Mouse (Mus musculus): ENCODE measurements around the gene Syne2. TPM values are rescaled to one million over a fixed set of nuclear protein-coding genes. Genes with fewer than 3 reads are reported as not detected.

Syne2 gene
- total RNA-seq, 1 experiment: 15.0 TPM

GRCm38 (mm10) chr12:76070386-76070785 lies 252.5 kb downstream of the Syne2 start:
- Histone ChIP-seq H3K9ac (ENCODE audit: insufficient read depth, low read depth, low read length, poor library complexity, severe bottlenecking) (no peak overlapping the region), H3K4me1 (ENCODE audit: control insufficient read depth in 2 of 2, insufficient read depth in 2 of 2, low read length in 2 of 2, poor library complexity in 1 of 2) (peaks cover 11 to 12% of the 10 kb centered on the region in 2 experiments; a peak in 2 of 4 replicates), H3K27ac (ENCODE audit: insufficient read depth, low read depth, low read length, poor library complexity, severe bottlenecking) (no peak overlapping the region), H3K9me3 (ENCODE audit: control insufficient read depth, insufficient read depth, low read depth, low read length) (no peaks in the 10 kb centered on the region), H3K36me3 (ENCODE audit: control insufficient read depth, insufficient read depth, low read length, poor library complexity, severe bottlenecking) (no peaks in the 10 kb centered on the region), H3K4me3 (ENCODE audit: insufficient read depth in 1 of 2, low read depth in 1 of 2, low read length in 2 of 2, poor library complexity in 1 of 2, severe bottlenecking in 1 of 2) (no peak overlapping the region)
- in situ Hi-C loops (cut with MboI; ENCODE audit: low sequenced_read_pairs in 2 of 2, unreplicated experiment in 2 of 2): no loop called here
- TF ChIP-seq HCFC1 (IDR thresholded peaks at IDR 0.05; ENCODE audit: borderline replicate concordance, insufficient read depth, low read length): no peak
- no peak for TF ChIP-seq CHD2 (IDR thresholded peaks at IDR 0.05; ENCODE audit: low read depth, low read length)
- no peak for TF ChIP-seq ZNF384 (IDR thresholded peaks at IDR 0.05; ENCODE audit: low read depth, low read length)
- TF ChIP-seq ZC3H11A (IDR thresholded peaks at IDR 0.05; ENCODE audit: borderline replicate concordance, low read depth, low read length): no peak
- no peak for TF ChIP-seq MAFK (IDR thresholded peaks at IDR 0.05; ENCODE audit: insufficient read depth, low read depth, low read length)
- no peak for DNase-seq (ENCODE audit: low read depth, low spot score)

- H3K36me3 ChIP-seq (ENCODE audit: control insufficient read depth, insufficient read depth, low read length, poor library complexity, severe bottlenecking): no peaks in the 10 kb centered on the region
- in situ Hi-C loops (cut with MboI; ENCODE audit: low sequenced_read_pairs in 2 of 2, unreplicated experiment in 2 of 2): no loop called here
- DNase-seq (ENCODE audit: low read depth, low spot score): peak; percentile 71
- H3K9ac ChIP-seq (ENCODE audit: insufficient read depth, low read depth, low read length, poor library complexity, severe bottlenecking): no peak overlapping the region
- no peak for TF ChIP-seq ZNF384 (IDR thresholded peaks at IDR 0.05; ENCODE audit: low read depth, low read length)
- no peak for TF ChIP-seq MAFK (IDR thresholded peaks at IDR 0.05; ENCODE audit: insufficient read depth, low read depth, low read length)
- TF ChIP-seq CHD2 (IDR thresholded peaks at IDR 0.05; ENCODE audit: low read depth, low read length): no peak
- no peak for TF ChIP-seq ZC3H11A (IDR thresholded peaks at IDR 0.05; ENCODE audit: borderline replicate concordance, low read depth, low read length)
- peaks cover 11 to 12% of the 10 kb centered on the region in 2 experiments; a peak in 2 of 4 replicates for H3K4me1 ChIP-seq (ENCODE audit: control insufficient read depth in 2 of 2, insufficient read depth in 2 of 2, low read length in 2 of 2, poor library complexity in 1 of 2)
- no peaks in the 10 kb centered on the region for H3K9me3 ChIP-seq (ENCODE audit: control insufficient read depth, insufficient read depth, low read depth, low read length)
- peak overlapping the region; percentile 9; the same call in 1 of the 2 replicates for H3K27ac ChIP-seq (ENCODE audit: insufficient read depth, low read depth, low read length, poor library complexity, severe bottlenecking)
- peak overlapping the region; percentile 7 to 27; a peak in 2 of 4 replicates for H3K4me3 ChIP-seq (ENCODE audit: insufficient read depth in 1 of 2, low read depth in 1 of 2, low read length in 2 of 2, poor library complexity in 1 of 2, severe bottlenecking in 1 of 2)
Measured at GRCm38 (mm10) chr12:76071935-76072849, 254.3 kb downstream of the Syne2 start.

- Histone ChIP-seq H3K9ac (ENCODE audit: insufficient read depth, low read depth, low read length, poor library complexity, severe bottlenecking) (no peak overlapping the region), H3K4me1 (ENCODE audit: control insufficient read depth in 2 of 2, insufficient read depth in 2 of 2, low read length in 2 of 2, poor library complexity in 1 of 2) (peaks cover 11 to 12% of the 10 kb centered on the region in 2 experiments; a peak in 2 of 4 replicates), H3K36me3 (ENCODE audit: control insufficient read depth, insufficient read depth, low read length, poor library complexity, severe bottlenecking) (no peaks in the 10 kb centered on the region), H3K27ac (ENCODE audit: insufficient read depth, low read depth, low read length, poor library complexity, severe bottlenecking) (no peak overlapping the region), H3K4me3 (ENCODE audit: insufficient read depth in 1 of 2, low read depth in 1 of 2, low read length in 2 of 2, poor library complexity in 1 of 2, severe bottlenecking in 1 of 2) (peak overlapping the region in 1 of 2 experiments; percentile 17; a peak in 1 of 4 replicates), H3K9me3 (ENCODE audit: control insufficient read depth, insufficient read depth, low read depth, low read length) (no peaks in the 10 kb centered on the region)
- in situ Hi-C loops (cut with MboI; ENCODE audit: low sequenced_read_pairs in 2 of 2, unreplicated experiment in 2 of 2): no loop called here
- TF ChIP-seq ZNF384 (IDR thresholded peaks at IDR 0.05; ENCODE audit: low read depth, low read length) (no peak), ZC3H11A (IDR thresholded peaks at IDR 0.05; ENCODE audit: borderline replicate concordance, low read depth, low read length) (no peak), CHD2 (IDR thresholded peaks at IDR 0.05; ENCODE audit: low read depth, low read length) (no peak), MAFK (IDR thresholded peaks at IDR 0.05; ENCODE audit: insufficient read depth, low read depth, low read length) (no peak), HCFC1 (IDR thresholded peaks at IDR 0.05; ENCODE audit: borderline replicate concordance, insufficient read depth, low read length) (no peak)
- DNase-seq (ENCODE audit: low read depth, low spot score): no peak
Measured at GRCm38 (mm10) chr12:76073066-76073826, 255.3 kb downstream of the Syne2 start.

GRCm38 (mm10) chr12:76073981-76074380 lies 256.0 kb downstream of the Syne2 start:
- Histone ChIP-seq H3K27ac (ENCODE audit: insufficient read depth, low read depth, low read length, poor library complexity, severe bottlenecking) (no peak overlapping the region), H3K4me3 (ENCODE audit: insufficient read depth in 1 of 2, low read depth in 1 of 2, low read length in 2 of 2, poor library complexity in 1 of 2, severe bottlenecking in 1 of 2) (no peak overlapping the region), H3K36me3 (ENCODE audit: control insufficient read depth, insufficient read depth, low read length, poor library complexity, severe bottlenecking) (no peaks in the 10 kb centered on the region), H3K4me1 (ENCODE audit: control insufficient read depth in 2 of 2, insufficient read depth in 2 of 2, low read length in 2 of 2, poor library complexity in 1 of 2) (peaks cover 11 to 12% of the 10 kb centered on the region in 2 experiments; a peak in 2 of 4 replicates), H3K9me3 (ENCODE audit: control insufficient read depth, insufficient read depth, low read depth, low read length) (no peaks in the 10 kb centered on the region), H3K9ac (ENCODE audit: insufficient read depth, low read depth, low read length, poor library complexity, severe bottlenecking) (no peak overlapping the region)
- in situ Hi-C loops (cut with MboI; ENCODE audit: low sequenced_read_pairs in 2 of 2, unreplicated experiment in 2 of 2): no loop called here
- TF ChIP-seq ZC3H11A (IDR thresholded peaks at IDR 0.05; ENCODE audit: borderline replicate concordance, low read depth, low read length): no peak
- no peak for TF ChIP-seq CHD2 (IDR thresholded peaks at IDR 0.05; ENCODE audit: low read depth, low read length)
- TF ChIP-seq HCFC1 (IDR thresholded peaks at IDR 0.05; ENCODE audit: borderline replicate concordance, insufficient read depth, low read length): no peak
- TF ChIP-seq ZNF384 (IDR thresholded peaks at IDR 0.05; ENCODE audit: low read depth, low read length): no peak
- no peak for TF ChIP-seq MAFK (IDR thresholded peaks at IDR 0.05; ENCODE audit: insufficient read depth, low read depth, low read length)
- DNase-seq (ENCODE audit: low read depth, low spot score): no peak

All from ES-E14 (cell line).